Mouse (Mus musculus) CH12.LX (cell line): ENCODE data around the gene Pcolce2. TPM values are rescaled to one million over a fixed set of nuclear protein-coding genes. Genes with fewer than 3 reads are reported as not detected.
A peak's percentile ranks its signal among the peaks of the same experiment; 100 is the strongest.

Source experiments
- DNase-seq: peaks from one replicate; pipeline ENCODE4 v3.0.0-alpha.2; 2013; ENCODE audit errors: extremely low read depth
- H3K27ac ChIP-seq: 2 replicates; pipeline ENCODE4 v1.5.1; 2012; ENCODE audit warnings: low read depth, mild to moderate bottlenecking, control low read depth, moderate library complexity; ENCODE audit not compliant: insufficient read depth
- H3K27me3 ChIP-seq: replicated peaks from 2 replicates; pipeline ENCODE3; 2012; ENCODE audit warnings: inconsistent platforms
- H3K36me3 ChIP-seq, 2 experiments: replicated peaks in 1 of 2; 2 replicates each; pipeline versions ENCODE3 to v1.6.1; 2012; ENCODE audit warnings: inconsistent platforms in 1 of 2, low read length in 1 of 2, mild to moderate bottlenecking in 1 of 2, mixed read lengths in 1 of 2, moderate library complexity in 1 of 2; ENCODE audit not compliant: control insufficient read depth in 1 of 2, insufficient read depth in 1 of 2
- H3K4me1 ChIP-seq, 2 experiments: 2 replicates each; pipeline ENCODE4 v1.6.1; 2012; ENCODE audit warnings: inconsistent platforms in 1 of 2, moderate library complexity in 1 of 2; ENCODE audit not compliant: insufficient read depth in 2 of 2, control insufficient read depth in 1 of 2
- H3K4me2 ChIP-seq: 2 replicates; pipeline ENCODE4 v1.6.1; 2012; ENCODE audit warnings: low read depth, mild to moderate bottlenecking, control low read depth; ENCODE audit not compliant: poor library complexity, insufficient read depth, severe bottlenecking
- H3K4me3 ChIP-seq, 3 experiments: fragments of 150-350 bp in 1 of 3; sonication (generic) in 1 of 3; replicated peaks in 1 of 3; 2 replicates each; pipeline versions ENCODE3 to v1.5.1; 2011 to 2012; ENCODE audit warnings: low read depth in 2 of 3, low read length in 2 of 3, mild to moderate bottlenecking in 2 of 3, moderate library complexity in 2 of 3, control low read depth in 1 of 3, improper control_type of control experiment in 1 of 3, inconsistent platforms in 1 of 3, mixed read lengths in 1 of 3; ENCODE audit not compliant: poor library complexity in 1 of 3
- H3K79me2 ChIP-seq: replicated peaks from 2 replicates; pipeline ENCODE4 v1.6.1; 2012; ENCODE audit warnings: mild to moderate bottlenecking, moderate library complexity; ENCODE audit not compliant: control insufficient read depth, poor library complexity, insufficient read depth, severe bottlenecking; ENCODE audit errors: extremely low read depth
- H3K9ac ChIP-seq: 2 replicates; pipeline ENCODE4 v1.6.1; 2012; ENCODE audit warnings: low read depth, mild to moderate bottlenecking, control low read depth, moderate library complexity; ENCODE audit not compliant: insufficient read depth
- H3K9me3 ChIP-seq: replicated peaks from 2 replicates; pipeline ENCODE3; 2012; ENCODE audit warnings: low read length, inconsistent platforms, mixed read lengths
- CHD1 ChIP-seq: IDR thresholded peaks from 2 replicates; pipeline ENCODE4 v1.6.1; 2012; ENCODE audit warnings: low read depth, low read length, improper control_type of control experiment, inconsistent platforms
- CHD2 ChIP-seq: IDR thresholded peaks from 2 replicates; pipeline ENCODE4 v1.6.1; 2011; ENCODE audit warnings: low read length, improper control_type of control experiment
- CTCF ChIP-seq, 2 experiments: IDR thresholded peaks in 1 of 2; conservative IDR thresholded peaks in 1 of 2; 2 replicates each; pipeline ENCODE4 v1.5.1; 2011 to 2012; ENCODE audit warnings: low read depth in 2 of 2, low read length in 2 of 2, improper control_type of control experiment in 1 of 2, inconsistent platforms in 1 of 2, mild to moderate bottlenecking in 1 of 2, moderate library complexity in 1 of 2
- E2F4 ChIP-seq: IDR thresholded peaks from 2 replicates; pipeline ENCODE4 v1.6.1; 2011; ENCODE audit warnings: low read depth, low read length, improper control_type of control experiment; ENCODE audit not compliant: insufficient replicate concordance
- EP300 ChIP-seq: IDR thresholded peaks from 2 replicates; pipeline ENCODE4 v1.6.1; 2011; ENCODE audit warnings: low read length, improper control_type of control experiment
- ETS1 ChIP-seq: conservative IDR thresholded peaks from 2 replicates; pipeline ENCODE4 v1.6.1; 2012; ENCODE audit warnings: low read depth, mild to moderate bottlenecking, inconsistent platforms, low read length, improper control_type of control experiment, moderate library complexity
- GABPA ChIP-seq: IDR thresholded peaks from 2 replicates; pipeline ENCODE4 v1.6.1; 2012; ENCODE audit warnings: low read depth, low read length, improper control_type of control experiment, inconsistent platforms; ENCODE audit not compliant: insufficient replicate concordance
- HCFC1 ChIP-seq: IDR thresholded peaks from 2 replicates; pipeline ENCODE4 v1.6.1; 2012; ENCODE audit warnings: low read depth, mild to moderate bottlenecking, inconsistent platforms, low read length, improper control_type of control experiment
- IRF4 ChIP-seq: IDR thresholded peaks from 2 replicates; pipeline ENCODE4 v1.6.1; 2014; ENCODE audit warnings: low read depth, mild to moderate bottlenecking, inconsistent platforms, low read length, improper control_type of control experiment
- JUND ChIP-seq: conservative IDR thresholded peaks from 2 replicates; pipeline ENCODE4 v1.6.1; 2011; ENCODE audit warnings: low read depth, low read length, improper control_type of control experiment
- MAX ChIP-seq: IDR thresholded peaks from 2 replicates; pipeline ENCODE4 v1.6.1; 2011; ENCODE audit warnings: low read length, improper control_type of control experiment
- MYC ChIP-seq: IDR thresholded peaks from 2 replicates; pipeline ENCODE4 v1.6.1; 2011; ENCODE audit warnings: low read depth, mild to moderate bottlenecking, improper control_type of control experiment, low read length
- NELFE ChIP-seq: IDR thresholded peaks from 2 replicates; pipeline ENCODE4 v1.6.1; 2011; ENCODE audit warnings: low read depth, low read length, improper control_type of control experiment
- NRF1 ChIP-seq: IDR thresholded peaks from 2 replicates; pipeline ENCODE4 v1.6.1; 2014; ENCODE audit warnings: low read depth, mild to moderate bottlenecking, inconsistent platforms, low read length, improper control_type of control experiment, moderate library complexity
- PAX5 ChIP-seq: IDR thresholded peaks from 2 replicates; pipeline ENCODE4 v1.6.1; 2012; ENCODE audit warnings: low read length, inconsistent platforms, mixed read lengths
- POLR2A ChIP-seq: IDR thresholded peaks from 2 replicates; pipeline ENCODE4 v1.6.1; 2011; ENCODE audit warnings: low read depth, mild to moderate bottlenecking, improper control_type of control experiment, low read length
- POLR2AphosphoS2 ChIP-seq: IDR thresholded peaks from 2 replicates; pipeline ENCODE4 v1.6.1; 2011; ENCODE audit warnings: low read depth, low read length, improper control_type of control experiment
- RAD21 ChIP-seq: IDR thresholded peaks from 2 replicates; pipeline ENCODE4 v1.6.1; 2011; ENCODE audit warnings: low read depth, mild to moderate bottlenecking, low read length, improper control_type of control experiment, moderate library complexity
- SIN3A ChIP-seq: IDR thresholded peaks from 2 replicates; pipeline ENCODE4 v1.6.1; 2012; ENCODE audit warnings: low read length, improper control_type of control experiment, inconsistent platforms
- TBP ChIP-seq: conservative IDR thresholded peaks from 2 replicates; pipeline ENCODE4 v1.6.1; 2011; ENCODE audit warnings: low read depth, low read length, improper control_type of control experiment
- USF1 ChIP-seq: IDR thresholded peaks from 2 replicates; pipeline ENCODE4 v1.6.1; 2014; ENCODE audit warnings: low read depth, mild to moderate bottlenecking, inconsistent platforms, low read length, improper control_type of control experiment
- ZC3H11A ChIP-seq: IDR thresholded peaks from 2 replicates; pipeline ENCODE4 v1.6.1; 2012; ENCODE audit warnings: low read depth, mild to moderate bottlenecking, inconsistent platforms, low read length, improper control_type of control experiment
- ZKSCAN1 ChIP-seq: IDR thresholded peaks from 2 replicates; pipeline ENCODE4 v1.6.1; 2012; ENCODE audit warnings: low read depth, inconsistent platforms, low read length, improper control_type of control experiment, borderline replicate concordance
- ZNF384 ChIP-seq: IDR thresholded peaks from 2 replicates; pipeline ENCODE4 v1.6.1; 2012; ENCODE audit warnings: low read depth, low read length, improper control_type of control experiment, inconsistent platforms
- dilution Hi-C: fragments of 300-500 bp; cut with MboI; formaldehyde crosslinking; loops from 2 replicates; pipeline ENCODE4 v1.14.3; 2020; ENCODE audit warnings: low sequenced_read_pairs; ENCODE audit not compliant: extremely low pct_unique_long_range_greater_than_20kb, extremely low pct_ligation_motif_present
- in situ Hi-C: fragments of 300-500 bp; cut with MboI; formaldehyde crosslinking; loops from 3 replicates; pipeline ENCODE4 v1.14.3; 2019; ENCODE audit warnings: low sequenced_read_pairs, low pct_ligation_motif_present, low pct_unique_long_range_greater_than_20kb, mixed read lengths
- polyA plus RNA-seq: library from polyadenylated mRNA; unstranded; fragments of >175 nt; gene quantifications from 2 replicates; pipeline ENCODE4 v1.2.1, GENCODE M21; 2012; ENCODE audit warnings: low read depth; ENCODE audit not compliant: insufficient read length
- total RNA-seq, 2 experiments: library from RNA; depleted of rRNA; stranded (reverse); fragments of 300-350 nt in 1 of 2; fragments of >200 nt in 1 of 2; gene quantifications; 2 replicates each; pipeline ENCODE4 v1.2.3; 2012 to 2014

The Pcolce2 gene
- total and polyA plus RNA-seq, 3 experiments = 0.04 TPM; not detected in 2

DNA sequence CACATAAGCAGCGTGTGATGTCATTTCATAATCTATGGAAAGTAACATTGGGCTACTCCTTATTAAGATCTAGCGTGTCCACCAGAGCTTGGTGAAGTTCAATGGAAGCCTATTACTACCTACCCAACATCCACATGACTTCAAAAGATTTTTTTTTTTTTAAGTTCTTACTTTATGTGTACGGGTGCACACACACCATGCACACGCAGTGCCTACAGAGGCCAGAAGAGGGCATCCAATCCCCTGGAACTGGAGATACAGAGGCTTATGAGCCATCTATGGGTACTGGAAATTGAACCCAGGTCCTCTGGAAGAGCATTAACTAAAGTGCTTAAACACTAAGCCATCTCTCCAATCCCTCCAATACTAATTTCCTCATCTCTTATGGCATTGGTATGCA, 38.0 kb upstream of the Pcolce2 start:
- no peak overlapping the region for H3K27ac ChIP-seq
- H3K79me2 ChIP-seq = no peaks in the 10 kb centered on the region
- dilution Hi-C loops = no loop called here
- H3K4me2 ChIP-seq = no peak overlapping the region
- H3K27me3 ChIP-seq = no peaks in the 10 kb centered on the region
- DNase-seq = peak; percentile 17
- TF ChIP-seq NELFE (no peak), CTCF (conservative IDR thresholded peaks at IDR 0.05 in 1 of 2, IDR thresholded peaks at IDR 0.05 in 1 of 2; ENCODE audit: low read depth in 2 of 2, low read length in 2 of 2) (peak in 1 of 2 experiments; percentile 40; a peak in 2 of 4 replicates), RAD21 (peak; percentile 11), CHD2 (no peak), ZC3H11A (no peak), JUND (no peak), ZNF384 (0 out of 2 replicates have a peak, but pooled peaks have one; percentile 9)
- H3K9ac ChIP-seq = no peak overlapping the region
- in situ Hi-C loops = no loop called here
- peaks cover 3 to 12% of the 10 kb centered on the region in 2 experiments for H3K4me1 ChIP-seq
- no peaks in the 10 kb centered on the region for H3K36me3 ChIP-seq
- no peak overlapping the region for H3K4me3 ChIP-seq
- H3K9me3 ChIP-seq = no peaks in the 10 kb centered on the region

DNA sequence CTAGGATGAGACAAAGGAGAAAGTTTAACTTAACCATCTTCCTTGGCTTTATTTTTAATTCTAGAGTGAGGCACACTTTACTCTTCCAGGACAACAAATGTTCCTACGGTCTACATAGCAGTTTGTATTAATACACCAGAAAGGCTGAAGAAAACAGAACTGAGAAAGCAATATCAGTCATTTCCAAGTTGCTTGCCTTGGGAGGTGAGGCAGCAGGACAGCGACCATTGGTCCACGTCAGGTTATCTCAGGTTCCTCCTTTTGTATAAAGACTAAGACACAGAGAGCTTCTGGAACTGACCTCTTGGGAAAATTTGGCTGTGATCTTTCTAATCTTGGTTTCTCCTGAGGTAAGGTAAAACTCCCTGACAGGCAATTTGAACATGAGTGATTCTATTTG, 34.6 kb upstream of the Pcolce2 start:
- Histone ChIP-seq H3K4me2 (no peak overlapping the region; the same call in 1 of the 2 replicates), H3K79me2 (no peaks in the 10 kb centered on the region), H3K9me3 (no peaks in the 10 kb centered on the region), H3K4me1 (peaks cover 3 to 12% of the 10 kb centered on the region in 2 experiments), H3K9ac (no peak overlapping the region), H3K27ac (no peak overlapping the region), H3K36me3 (no peaks in the 10 kb centered on the region), H3K4me3 (no peak overlapping the region), H3K27me3 (no peaks in the 10 kb centered on the region)
- DNase-seq = peak; percentile 53
- in situ Hi-C loops = no loop called here
- TF ChIP-seq POLR2AphosphoS2 (no peak), ZNF384 (no peak), EP300 (peak; percentile 36), IRF4 (peak; percentile 65; the same call in 1 of the 2 replicates)
- dilution Hi-C loops = no loop called here

DNA sequence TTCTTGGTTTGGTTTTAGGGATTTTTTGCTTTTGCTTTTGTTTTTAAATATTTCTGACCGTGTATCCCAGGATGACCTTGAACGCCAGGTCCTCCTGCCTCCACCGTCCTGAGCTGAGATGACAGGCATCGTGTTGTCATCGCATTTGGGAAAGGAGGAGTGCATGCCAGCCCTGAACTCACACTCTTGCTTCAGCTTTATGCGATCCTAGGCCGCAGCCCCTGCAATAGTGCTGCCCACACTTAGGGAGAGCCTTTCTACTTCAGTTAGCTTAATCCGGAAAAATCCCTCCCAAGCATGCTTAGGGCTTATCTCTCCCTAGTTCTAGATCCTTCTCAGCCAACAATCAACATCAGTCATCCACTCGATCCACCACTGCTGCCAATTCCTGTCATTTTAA, 34.1 kb upstream of the Pcolce2 start:
- TF ChIP-seq POLR2A (no peak), ETS1 (no peak), IRF4 (no peak), POLR2AphosphoS2 (no peak), CHD1 (no peak), ZKSCAN1 (no peak), GABPA (no peak), MYC (no peak), SIN3A (no peak), ZNF384 (no peak), CTCF (conservative IDR thresholded peaks at IDR 0.05 in 1 of 2, IDR thresholded peaks at IDR 0.05 in 1 of 2; ENCODE audit: low read depth in 2 of 2, low read length in 2 of 2) (no peak), USF1 (no peak), MAX (no peak), ZC3H11A (no peak), HCFC1 (no peak), E2F4 (no peak), JUND (no peak), NRF1 (no peak), PAX5 (no peak), TBP (no peak)
- H3K9me3 ChIP-seq = no peaks in the 10 kb centered on the region
- H3K79me2 ChIP-seq = no peaks in the 10 kb centered on the region
- no peaks in the 10 kb centered on the region for H3K36me3 ChIP-seq
- dilution Hi-C loops = no loop called here
- H3K9ac ChIP-seq = no peak overlapping the region
- H3K27ac ChIP-seq = no peak overlapping the region
- no peak overlapping the region for H3K4me3 ChIP-seq
- no peak overlapping the region for H3K4me2 ChIP-seq
- DNase-seq = no peak
- no peaks in the 10 kb centered on the region for H3K27me3 ChIP-seq
- in situ Hi-C loops = no loop called here
- H3K4me1 ChIP-seq = peaks cover 3 to 12% of the 10 kb centered on the region in 2 experiments
